Mouse (Mus musculus) kidney, adult 2 months (tissue): ENCODE data around the gene Stag1.

Experiments
- CTCF ChIP-seq: fragments of 200-500 bp; conservative IDR thresholded peaks from 2 replicates; pipeline ENCODE4 v1.5.1; 2011; ENCODE audit warnings: low read depth, mild to moderate bottlenecking, control low read depth, low read length, moderate library complexity, mixed read lengths; ENCODE audit not compliant: insufficient read depth, insufficient read length
- POLR2A ChIP-seq: fragments of 200-500 bp; IDR thresholded peaks from one replicate; pipeline ENCODE4 v1.6.1; 2011; ENCODE audit warnings: low read depth, low read length, control low read depth

GRCm38 (mm10) chr9:100660587-100660986 lies 63.0 kb downstream of the Stag1 start:
- no peak for TF ChIP-seq CTCF
- TF ChIP-seq POLR2A, result no peak
